Mouse (Mus musculus) lung, adult 18-20 months (tissue): Measurements from ENCODE around the gene Nppc.
A peak's percentile ranks its signal among the peaks of the same experiment; 100 is the strongest.

Experiments used
- DNase-seq, 2 experiments: peaks; one replicate each; pipeline ENCODE4 v3.0.0; 2022; ENCODE audit warnings: mixed read lengths in 2 of 2

The Nppc gene

DNA sequence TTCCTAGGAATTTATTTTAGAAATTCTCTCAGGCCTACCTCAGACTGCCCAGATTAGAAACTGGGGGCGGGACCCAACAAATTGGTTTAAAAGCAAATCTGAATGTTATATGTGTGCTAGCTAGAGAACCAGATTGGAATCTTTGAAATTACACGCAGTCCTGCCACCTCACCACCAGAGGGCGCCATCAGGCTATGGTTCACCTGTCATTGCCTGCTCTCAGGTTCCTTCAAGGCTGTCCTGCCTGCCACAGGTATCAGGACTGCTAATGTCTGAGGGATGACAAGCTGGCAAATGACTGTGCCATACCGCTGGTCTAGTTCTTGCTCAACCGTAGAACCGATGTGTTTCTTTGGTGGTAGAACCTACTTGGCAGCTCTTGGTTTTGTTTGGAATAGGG, 20.1 kb downstream of the Nppc start:
- peak; percentile 45 to 47 for DNase-seq

DNA sequence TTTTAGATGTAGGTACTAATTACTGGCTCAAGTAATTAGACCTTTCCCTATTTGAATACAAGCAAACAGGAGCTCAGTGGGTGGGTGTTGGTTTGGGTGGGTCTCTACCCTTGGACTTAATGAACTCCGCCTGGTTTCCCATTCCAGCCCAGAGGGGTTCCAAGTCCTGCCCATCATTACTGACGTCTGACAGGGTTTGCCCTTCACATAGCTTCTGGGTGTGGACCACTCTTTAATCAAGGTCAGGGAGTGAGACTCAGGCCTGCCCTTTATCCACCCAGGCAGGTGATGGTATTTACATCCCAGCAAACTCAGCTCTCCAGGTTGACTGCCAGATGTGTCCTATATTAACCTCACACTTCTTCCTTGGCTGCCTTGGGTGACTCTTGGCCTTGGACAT, 22.9 kb downstream of the Nppc start:
- no peak for DNase-seq

DNA sequence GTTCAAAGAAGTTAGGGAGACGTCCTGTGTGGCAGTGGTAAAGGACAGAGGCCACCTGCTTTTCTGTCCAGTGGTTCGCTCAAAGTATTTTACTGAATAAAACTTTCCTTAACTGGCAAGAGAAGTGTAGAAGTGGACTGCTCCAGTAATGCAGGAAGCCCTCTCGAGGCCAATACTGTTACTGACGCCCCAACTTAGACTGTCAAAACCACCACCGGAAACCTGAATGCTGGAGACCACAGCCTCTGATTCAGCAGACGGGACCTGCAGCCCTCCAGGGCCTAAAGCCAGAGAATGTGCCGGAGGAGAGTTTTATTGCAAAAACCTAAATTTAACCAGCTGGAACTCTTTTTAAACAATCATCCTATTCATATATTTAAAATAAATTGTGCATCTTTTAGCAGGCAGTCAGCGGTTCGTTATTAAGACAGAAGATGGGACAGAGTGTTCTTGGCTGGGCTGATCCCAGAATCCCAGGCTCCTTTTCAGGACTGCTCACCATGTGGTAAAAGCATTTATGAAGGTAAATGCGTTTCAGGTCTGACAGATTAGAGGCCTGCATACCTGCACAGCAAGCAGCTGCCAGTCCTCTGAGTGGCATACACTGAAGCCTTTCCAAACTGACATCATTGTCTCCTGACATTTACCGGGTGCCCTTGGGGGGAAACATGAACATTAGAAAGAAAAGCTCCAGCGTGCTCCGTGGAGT, 27.1 kb downstream of the Nppc start:
- DNase-seq = no peak

DNA sequence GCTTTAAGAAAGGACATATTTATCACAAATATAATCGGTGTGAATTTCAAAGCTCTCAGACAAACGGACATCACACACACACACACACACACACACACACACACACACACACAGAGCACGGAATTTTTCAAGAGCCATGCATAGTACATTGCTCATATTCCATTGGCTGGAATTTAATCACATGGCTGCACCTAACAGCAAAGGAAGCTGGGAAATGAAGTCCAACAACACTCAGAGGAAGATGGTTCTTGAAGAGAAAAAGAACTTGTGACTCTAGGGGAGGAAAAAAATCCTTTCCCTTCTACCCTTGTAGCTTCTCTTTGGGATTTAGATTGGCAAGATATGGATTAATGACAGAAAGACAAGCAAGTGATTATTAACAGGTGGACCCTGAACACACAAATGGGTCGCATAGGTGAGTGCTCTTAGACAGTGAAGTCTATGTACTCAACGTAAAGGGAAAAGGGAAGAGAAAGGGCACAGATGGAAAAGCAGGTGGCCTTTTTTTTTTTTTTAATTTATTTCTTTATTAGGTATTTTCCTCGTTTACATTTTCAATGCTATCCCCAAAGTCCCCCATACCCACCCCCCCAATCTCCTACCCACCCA, 35.5 kb downstream of the Nppc start:
- no peak for DNase-seq

DNA sequence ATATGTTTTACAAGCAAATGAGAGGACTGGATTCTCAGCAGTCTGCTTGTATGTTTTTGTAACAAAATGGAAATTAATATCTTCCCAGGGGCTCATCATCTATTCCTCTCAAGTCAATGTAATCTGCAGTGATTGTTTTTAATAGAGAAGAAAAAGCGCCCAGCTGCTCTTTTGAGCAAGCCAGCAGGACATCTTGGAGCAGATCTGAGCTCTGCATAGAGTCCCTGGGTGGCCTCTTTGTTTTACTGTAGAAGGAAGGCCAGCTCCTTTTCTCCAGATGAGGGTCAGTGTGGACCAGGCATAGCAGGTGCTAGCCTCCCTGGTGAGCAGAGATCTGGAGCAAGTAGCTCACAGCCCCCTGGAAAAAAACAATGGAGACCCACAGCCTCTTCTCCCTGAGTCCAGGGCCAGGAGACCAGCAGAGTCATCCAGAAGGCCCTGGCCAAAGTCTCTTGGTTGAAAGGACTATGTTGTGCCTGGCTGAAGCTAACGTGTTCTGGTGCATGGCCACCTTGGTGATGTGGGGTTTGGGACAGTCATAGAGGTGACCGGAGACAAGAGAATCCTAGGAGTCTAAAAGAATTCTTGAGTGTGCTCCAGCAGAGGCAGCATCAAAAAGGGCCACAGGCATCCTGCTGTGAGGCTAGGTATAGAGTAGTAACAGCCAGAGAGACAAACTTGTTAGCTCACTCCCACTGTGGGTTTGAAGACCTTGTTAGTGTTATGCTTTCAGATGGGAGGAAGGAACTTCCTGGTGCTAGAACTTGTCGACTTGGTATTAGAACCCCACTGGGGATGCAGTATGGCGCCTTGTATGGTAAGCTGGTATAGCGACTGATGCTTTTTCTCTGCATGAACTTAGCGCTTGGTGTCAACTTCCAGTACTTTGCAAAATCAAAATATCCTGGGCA, 36.3 kb downstream of the Nppc start:
- DNase-seq = no peak

DNA sequence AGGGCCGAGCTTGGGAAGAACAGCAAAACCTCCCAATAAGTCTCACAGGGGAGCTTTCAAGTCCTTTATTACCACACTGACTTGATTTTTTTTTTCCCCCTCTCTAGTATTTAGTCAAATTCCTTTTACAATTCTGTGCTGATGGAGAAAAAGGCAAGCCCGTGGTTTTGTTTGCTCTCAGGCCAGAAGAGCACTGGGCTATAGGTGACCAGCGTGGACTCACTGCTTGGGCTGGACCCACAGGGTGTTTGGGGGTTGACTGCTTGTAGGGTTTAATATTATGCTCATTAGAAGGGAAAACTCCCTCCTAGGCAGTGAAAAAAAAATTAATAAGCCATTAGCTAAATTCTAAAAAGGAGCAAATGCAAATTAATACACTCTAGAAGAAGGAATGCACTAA, 36.9 kb downstream of the Nppc start:
- DNase-seq = no peak

DNA sequence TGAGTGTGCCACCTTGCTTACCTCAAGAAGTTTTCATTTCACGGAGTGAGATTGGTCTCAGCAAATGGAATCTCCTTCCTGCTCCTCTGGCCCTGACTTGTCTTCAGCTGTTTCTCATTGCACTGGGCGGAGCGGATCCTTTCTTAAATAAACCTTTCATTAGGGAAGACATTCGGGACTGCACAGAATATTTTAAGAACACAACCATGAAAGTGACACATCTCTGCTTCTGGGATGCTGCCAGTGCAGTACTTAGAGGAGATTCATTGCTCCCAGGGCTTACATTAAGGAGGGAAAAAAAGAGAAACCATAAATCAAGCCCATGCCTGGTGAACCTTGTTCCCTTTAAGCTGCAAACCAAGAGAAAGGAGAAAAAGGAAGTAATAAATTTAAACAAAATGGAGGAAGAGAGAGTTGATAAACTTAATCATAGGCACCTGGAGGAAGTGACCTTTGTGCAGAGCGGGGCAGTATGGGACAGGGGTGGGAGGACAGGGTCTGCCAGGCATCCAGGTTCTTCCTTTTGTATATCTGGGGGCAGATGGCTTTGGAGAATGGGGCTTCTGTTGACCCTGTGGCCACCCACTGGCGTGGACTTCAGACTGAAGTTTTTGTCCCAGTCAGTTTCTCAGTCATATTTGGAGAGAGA, 37.5 kb downstream of the Nppc start:
- no peak for DNase-seq

DNA sequence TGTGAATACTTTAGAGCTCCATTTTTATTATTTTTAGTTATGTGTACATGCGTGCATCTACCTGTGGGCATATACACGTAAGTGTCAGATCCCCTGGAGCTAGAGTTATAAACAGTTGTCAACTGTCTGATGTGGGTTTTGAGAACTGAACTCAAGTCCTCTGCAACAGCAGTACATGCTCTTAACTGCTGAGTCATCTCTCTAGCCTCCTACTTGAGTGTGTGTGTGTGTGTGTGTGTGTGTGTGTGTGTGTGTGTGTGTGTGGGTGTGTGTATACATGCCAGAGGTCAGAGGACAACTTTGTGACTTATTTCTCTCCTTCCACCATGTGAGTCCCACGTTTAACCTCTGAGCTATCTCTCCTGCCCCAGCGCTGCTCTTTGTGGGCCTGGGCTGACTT, 39.8 kb downstream of the Nppc start:
- DNase-seq = no peak

DNA sequence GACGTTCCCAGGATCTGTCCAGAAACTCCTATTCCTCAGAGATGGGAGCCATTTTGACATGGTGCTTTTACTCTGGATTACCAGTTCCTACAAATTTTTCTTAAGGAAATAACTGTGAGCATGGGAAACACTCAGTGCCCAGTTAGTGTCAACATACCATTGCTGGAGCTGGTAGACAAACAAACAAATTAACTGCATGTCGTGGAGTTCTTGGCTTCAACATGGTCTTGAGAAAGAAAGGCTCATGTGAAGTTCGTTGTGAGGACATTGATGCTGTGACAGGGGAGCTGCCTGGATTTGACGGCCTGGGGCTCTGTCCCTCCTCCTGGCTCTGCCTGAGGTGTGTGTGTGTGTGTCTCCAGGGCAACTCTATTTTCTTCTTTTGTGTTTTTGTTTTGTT, 40.4 kb downstream of the Nppc start:
- DNase-seq = no peak

DNA sequence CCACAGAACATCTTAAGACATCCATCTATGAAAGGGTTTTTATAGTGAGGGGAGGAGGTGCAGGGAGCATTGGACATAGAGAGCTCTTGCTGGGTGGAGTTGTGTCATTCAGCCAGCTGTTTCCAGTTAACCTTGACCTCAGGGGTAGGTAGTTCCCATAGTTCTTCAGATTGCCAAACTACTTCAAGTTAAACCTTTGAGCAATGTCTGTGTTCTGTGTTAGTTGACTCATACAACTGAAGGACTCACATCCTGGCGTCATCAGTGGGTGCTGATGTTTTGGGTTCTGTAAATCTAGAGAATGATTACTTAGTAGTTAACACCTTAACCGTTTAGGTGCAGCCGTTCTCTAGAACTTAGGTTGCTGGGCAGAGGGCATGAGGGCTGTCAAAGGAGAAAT, 42.1 kb downstream of the Nppc start:
- peak in 1 of 2 experiments; percentile 2 for DNase-seq

DNA sequence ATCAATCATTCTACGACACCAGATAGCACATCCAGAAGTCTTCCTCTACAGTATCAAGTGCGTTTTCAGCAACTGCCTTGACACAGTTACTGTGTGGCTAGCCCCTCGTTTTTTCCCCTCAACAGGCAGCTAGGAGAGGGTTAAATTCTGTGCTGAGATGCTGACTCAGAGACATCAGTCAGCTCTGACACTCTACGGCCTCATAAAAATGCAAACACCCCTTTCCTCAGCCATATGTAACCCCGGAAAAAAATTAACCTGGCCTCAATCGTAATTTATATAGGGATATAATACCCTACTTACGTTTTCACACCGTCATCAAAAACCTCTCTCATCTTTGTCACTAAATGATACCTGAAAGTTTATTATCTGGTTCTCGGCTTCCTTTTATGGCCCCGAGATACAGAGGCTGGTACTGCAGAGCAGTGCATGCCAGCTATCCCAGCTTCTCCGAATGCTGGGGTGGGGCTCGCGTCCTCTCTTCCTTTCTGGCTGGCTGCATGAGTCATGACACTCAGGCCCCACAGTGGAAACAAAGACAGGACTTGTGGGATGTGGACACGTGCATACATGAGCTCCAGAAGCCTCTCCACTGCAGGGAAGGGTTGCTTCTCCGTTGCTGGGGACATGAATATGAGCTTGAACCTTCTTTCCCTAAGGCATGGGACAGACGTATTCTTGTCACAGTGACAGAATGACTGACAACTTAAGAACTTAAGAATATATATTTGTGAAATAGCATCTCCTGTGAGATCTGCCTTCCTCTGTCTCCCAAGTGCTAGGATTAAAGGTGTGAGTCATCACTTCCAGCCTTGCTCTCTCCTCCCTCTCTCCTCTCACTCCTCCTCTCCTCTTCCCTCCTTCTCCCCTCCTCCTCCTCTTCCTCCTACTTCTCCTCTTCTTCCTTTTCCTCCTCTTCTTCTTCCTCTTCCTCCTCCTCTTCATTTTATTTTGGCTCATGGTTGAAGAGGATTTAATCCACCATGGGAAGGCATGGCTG, 47.1 kb downstream of the Nppc start:
- no peak for DNase-seq

DNA sequence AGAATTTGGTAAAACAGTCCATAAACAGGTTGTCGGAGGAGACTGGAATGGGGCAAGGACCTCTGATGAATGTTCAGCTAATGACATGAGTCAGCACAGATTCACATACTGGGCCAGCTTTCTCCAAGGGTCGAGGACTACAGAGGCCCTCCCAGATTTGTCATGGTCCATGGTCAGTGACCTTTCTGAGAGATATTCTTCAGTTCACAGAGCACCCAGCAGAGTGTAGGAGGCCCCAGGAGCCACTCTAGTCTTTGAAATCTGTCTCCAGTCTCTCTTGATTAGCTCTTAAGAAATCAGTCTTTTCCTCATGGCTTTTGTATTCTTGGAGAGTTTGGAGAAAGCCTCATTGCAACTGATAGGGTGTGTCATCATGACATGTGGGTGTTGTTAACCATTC, 48.1 kb downstream of the Nppc start:
- DNase-seq = no peak

DNA sequence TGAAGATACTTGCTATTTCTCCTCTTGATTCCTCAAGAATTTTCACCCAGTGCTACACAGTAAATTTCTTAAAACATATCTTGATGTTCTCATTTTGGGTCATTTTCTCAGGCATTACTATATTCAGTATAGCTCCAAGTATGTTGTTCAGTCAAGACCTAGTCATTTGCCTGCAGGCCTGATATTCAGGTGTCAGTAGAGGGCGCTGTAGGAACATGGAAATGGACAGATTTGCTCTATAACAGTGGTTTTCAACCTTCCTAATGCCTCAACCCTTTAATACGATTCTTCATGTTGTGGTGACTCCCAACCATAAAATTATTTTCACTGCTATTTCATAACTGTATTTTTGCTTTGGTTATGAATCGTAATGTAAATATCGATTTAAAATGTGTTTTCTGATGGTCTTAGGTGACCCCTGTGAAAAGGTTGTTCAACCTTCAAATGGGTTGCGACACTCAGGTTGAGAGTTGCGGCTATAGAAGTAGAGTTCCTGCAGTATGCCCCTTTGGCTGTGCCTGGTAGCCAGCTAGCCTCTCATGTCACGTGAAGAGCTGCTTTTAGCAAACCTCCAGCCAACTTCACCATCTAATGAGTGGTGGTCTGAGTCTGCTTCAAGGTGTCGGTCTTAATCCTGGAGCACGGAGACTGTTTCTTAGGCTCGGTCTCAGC, 51.8 kb downstream of the Nppc start:
- peak; percentile 32 to 51 for DNase-seq
